Mouse (Mus musculus): Measurements from ENCODE around the gene Got2.

Got2 gene

DNA sequence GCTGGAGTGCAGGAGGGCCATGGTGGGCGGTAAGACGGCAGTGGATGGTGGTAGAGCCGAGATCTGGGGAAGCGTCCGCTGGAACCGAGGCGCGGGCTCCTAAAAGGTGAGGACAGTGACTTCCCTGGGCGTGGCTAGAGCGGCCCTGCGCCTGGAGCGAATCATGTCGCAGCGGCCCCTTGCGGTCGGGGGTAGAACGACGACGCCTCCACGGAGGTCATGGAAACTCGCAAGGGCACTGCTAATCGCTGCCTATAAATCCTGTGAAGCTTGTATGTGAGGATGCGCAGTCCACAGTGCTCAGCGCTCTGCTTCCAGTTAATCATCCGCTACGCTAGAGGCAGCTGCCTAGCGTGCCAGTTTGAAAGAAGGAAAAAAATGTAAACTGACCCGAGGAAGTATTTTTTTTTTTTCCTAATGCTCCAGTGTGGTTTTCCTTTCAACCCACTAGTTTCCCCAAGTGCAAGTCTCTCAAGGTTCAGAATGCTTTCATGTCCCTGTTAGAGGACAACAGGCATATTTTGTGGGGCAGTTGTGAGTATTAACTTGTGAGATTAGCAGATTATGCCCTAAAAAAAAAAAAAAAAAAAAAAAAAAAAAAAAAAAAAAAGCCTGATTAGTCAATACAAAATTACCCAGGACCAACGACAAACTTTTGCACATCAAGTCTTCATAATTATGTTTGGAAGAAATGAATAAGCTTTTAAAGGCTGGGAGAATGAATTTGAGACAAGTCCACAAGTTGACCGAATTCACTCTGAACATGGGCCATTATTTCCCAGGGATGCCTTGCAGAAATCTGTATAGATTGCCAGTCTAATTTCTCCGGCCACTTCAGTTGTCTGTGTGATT is at the start of gene Got2:
TSS of gene Got2 (minus strand) at position 263 of the 852 bp plus-strand sequence.
- DNase-seq, result peak; percentile 89

GRCm38 (mm10) chr8:95932841-95933240 is 44.5 kb upstream of the Got2 start:
- no peak for DNase-seq

DNA sequence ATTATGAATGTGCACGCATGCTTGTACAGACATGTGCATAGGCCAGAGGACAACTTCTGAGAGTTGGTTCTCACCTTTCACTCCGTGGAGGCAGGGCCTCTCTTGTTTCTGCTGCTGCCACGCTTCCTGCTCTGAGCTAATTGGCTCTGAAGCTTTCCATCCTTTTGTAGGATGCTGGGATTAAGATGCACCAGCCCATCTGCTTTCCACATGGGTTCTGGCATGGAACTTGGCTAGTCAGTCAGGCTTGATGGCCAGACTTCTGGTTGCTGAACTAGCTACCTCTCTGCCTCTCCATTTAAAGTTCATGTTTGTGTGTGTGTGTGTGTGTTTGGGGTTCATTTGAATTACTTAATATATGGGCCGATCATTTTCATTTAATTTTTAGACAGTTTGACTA is 41.5 kb upstream of the Got2 start:
- DNase-seq, result no peak

GRCm38 (mm10) chr8:95916106-95916505 is 27.8 kb upstream of the Got2 start:
- DNase-seq, result peak; percentile 18

DNA sequence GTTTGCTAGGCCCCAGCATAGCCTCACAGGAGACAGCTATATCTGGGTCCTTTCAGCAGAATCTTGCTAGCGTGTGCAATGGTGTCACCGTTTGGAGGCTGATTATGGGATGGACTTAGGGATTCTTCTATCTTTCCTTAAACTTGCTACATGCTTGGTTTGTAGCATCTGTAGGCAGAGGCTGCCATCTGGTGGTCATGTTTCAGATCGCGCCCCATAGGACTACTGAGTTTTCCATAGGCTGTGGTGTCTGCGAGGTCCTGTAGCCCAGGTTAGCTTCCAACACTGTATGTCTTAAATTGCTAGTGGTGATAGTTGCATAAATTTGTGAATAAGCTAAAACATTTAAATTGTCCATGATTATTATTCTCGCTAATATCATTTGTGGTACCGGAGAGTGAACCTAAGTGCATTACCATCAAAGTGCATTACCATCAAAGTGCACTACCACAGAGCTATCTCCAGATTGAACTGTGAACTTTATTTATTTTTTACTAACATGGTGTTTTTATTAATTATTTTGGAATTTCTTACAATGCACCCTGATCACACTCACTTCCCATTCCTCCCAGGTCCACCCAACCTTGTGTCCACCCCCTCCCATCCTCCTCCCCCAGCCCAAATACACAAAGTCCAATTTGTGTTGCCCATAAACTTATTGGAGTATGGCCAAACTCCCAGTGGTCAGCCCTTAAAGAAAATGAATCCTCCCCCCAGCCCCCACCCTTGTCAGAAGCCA is 26.7 kb upstream of the Got2 start:
- DNase-seq, result peak; percentile 68

DNA sequence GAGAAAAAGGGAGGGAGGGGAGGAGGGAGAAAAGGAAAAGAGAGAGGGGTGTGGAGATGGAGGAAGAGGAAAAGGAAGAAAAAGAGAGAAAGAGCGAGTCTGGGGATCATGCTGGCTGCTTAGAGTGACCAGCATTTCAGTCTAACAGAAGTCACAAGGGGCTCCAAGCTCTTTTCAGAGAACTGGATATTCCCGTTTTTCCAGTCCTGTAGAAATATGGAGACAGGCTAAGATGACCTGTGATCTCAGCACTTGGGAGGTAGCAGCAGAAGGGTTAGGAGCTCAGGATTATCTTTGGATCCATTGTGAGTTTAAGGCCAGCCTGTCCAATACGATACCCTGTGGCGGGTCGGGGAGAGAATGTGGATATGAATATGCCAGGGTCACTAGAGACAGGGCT is 22.9 kb upstream of the Got2 start:
- DNase-seq, result no peak

DNA sequence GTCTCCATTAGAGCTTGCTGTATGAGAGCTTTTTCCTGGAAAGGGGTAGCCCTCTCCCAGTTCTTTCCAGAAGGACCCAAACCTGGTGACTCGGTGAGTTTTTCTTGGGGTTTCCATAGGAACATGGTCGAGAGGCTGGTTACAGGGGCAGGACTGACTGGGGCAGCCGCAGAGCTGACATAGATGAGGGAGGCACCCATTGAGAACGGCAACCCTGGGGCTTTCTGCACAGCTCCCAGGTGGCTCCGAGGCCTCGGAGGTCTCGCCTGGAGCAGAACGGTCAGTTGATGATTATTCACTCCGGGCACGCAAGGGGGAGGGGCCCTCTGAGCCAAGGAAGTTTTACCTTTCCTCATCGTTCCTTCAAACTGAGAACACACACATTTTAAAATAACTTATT is 19.5 kb upstream of the Got2 start:
- no peak for DNase-seq

DNA sequence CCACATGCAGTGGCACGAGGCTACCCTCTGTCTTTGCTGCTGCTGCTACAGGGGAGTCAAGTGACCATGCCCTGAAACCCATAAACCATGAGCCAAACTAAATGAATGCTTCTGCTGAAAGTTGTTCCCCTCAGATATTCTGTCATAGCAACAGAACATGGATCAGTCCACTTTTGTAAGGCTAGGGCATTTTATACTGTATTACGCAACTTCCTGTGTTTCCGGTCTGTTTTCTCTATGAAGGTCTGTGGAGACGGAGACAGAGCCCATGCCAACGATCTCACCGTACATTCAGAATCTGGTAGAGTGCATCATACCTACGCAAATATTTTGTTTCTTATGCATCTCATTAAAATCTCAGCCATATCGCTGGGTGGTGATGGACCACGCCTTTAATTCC is 18.4 kb upstream of the Got2 start:
- DNase-seq, result no peak

GRCm38 (mm10) chr8:95901864-95902263 is 13.5 kb upstream of the Got2 start:
- no peak for DNase-seq

- no peak for DNase-seq
These were observed 5.4 kb upstream of the Got2 start for GRCm38 (mm10) chr8:95893701-95894100.

DNA sequence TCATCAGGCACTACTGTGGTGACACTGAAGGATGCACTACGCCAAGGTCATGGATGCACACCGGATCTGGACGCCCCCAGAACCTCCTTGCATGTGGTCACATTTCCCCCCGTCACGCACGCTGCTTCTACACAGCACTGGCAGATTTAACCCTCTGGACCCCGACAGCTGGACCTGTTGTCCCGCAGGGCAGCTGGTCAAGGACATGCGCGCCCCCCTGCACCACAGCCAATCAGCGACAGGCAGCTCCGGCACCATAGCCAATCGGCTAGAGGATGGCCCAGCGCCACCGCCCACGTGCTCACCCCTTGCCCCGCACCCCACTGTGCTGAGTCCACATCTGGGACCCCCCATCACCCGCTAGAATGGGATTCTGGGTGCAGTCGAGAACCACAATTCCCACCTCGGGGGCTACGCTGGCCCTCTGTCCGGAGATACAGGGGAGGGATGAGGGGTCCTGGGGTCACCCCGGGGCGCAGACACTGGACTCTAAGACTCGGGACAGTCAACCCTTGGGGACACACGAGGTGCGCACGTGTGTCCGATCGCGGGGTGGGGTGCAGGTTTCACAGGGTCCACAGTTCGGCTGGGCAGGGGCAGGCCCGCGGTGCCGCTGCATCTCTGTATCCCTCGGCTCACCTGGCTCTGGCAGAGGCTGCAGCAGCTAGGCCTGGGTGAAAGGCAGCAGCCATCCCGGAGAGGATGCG is 616 bp downstream of the Got2 start:
- DNase-seq, result peak; percentile 87

GRCm38 (mm10) chr8:95886647-95887577 is 1.4 kb downstream of the Got2 start:
- DNase-seq, result peak; percentile 16

DNA sequence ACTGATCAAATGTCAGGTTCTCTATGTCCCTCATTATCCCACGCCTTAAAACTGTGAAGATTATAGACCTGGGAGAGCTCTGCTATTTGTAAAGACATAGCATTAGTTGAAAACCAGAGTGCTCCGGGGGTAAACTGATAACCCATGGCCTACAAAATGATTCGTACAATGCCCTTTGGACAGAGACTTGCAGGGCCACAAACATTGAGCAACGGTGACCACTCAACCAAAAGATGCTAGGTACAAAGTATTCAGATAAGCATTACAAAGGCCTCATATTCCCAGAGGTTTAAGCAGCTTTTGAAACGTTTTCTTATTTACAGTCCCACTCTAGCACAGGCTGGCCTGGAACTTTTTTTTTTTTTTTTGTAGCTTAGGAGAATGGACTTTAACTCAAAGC is 2.4 kb downstream of the Got2 start:
- DNase-seq, result no peak

DNA sequence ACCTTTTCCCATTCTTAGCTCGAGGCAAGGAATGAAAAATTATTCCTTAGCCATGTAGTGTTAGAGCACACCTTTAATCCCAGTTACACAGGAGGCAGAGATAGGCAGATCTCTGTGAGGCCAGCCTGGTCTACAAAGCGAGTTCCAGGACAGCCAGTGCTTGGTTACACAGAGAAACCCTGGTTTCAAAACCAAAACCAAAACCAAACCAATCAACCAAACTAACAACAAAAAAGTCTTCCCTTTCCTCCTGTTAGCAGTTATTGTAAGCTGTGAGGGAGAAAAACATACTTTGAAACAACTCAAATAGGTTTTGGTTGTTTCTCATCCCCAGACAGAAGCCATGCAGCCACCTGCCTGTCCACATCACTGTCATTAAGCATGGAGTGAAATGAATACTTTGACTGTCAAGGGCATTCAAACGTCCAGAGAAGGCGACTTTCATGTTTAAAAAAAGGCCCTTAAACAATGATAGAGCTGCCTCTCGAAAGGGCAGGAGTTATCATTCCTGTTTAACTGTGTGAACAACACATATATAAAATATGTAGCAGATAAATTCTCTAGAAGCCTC is 3.0 kb downstream of the Got2 start:
- no peak for DNase-seq

GRCm38 (mm10) chr8:95884491-95884890 is 3.9 kb downstream of the Got2 start:
- DNase-seq, result no peak

DNA sequence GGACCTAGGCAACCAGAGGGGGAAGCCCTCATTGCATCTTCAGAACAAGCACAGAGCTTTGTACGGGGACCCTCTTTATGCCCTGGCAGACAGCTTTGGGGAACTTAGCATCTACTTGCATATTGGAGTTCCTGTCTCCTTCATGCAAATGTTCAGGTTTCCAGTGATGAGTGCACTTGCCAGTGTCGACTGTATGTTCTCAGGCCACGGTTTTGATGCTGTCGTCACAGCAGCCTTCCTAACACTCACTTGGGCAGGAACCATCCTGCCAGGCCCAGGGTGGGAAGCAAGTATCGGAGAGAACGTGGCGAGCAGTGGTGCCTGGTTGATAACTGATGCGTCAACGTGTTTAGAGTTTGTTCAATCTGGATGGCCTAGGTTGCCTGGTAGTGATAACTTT is 6.2 kb downstream of the Got2 start:
- DNase-seq, result no peak

- peak; percentile 27 for DNase-seq
These were observed 6.8 kb downstream of the Got2 start for GRCm38 (mm10) chr8:95881576-95881975.

DNA sequence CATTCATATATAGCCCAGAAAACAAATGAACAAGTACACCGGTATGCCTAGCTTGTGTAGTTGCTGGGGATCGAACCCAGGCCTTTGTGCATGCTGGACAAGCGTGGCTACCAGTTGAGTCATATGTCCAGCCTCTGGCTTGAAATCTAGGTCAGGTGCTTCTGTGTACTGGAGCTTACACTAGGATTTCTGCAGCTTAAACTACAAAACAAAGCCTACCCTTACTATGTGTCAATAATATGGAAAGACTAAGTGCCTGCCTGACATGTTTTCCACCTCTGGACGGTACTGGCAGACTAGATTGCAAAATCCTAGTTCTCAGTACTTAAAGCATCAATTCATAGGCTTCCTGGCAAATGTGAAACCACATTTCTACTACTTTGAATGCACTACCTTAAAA is 8.5 kb downstream of the Got2 start:
- no peak for DNase-seq

GRCm38 (mm10) chr8:95878176-95878962 is 10.0 kb downstream of the Got2 start:
- DNase-seq, result no peak

GRCm38 (mm10) chr8:95875270-95875669 is 13.1 kb downstream of the Got2 start:
- no peak for DNase-seq

GRCm38 (mm10) chr8:95871690-95872089 is 16.7 kb downstream of the Got2 start:
- no peak for DNase-seq
